Mouse (Mus musculus) layer of hippocampus, adult 2 months (tissue): ENCODE data around the gene Ccnjl. TPM values are rescaled to one million over a fixed set of nuclear protein-coding genes. Genes with fewer than 3 reads are reported as not detected.

Source experiments
- DNase-seq, 2 experiments: peaks; one replicate each; pipeline ENCODE4 v3.0.0; 2022; ENCODE audit warnings: low spot score in 2 of 2
- H3K27ac ChIP-seq: fragments of 200-600 bp; 2 replicates; pipeline ENCODE4 v1.8.1; 2022
- H3K4me3 ChIP-seq: fragments of 200-600 bp; 2 replicates; pipeline ENCODE4 v1.8.1; 2022; ENCODE audit warnings: mild to moderate bottlenecking
- CTCF ChIP-seq: fragments of 200-600 bp; conservative IDR thresholded peaks from 2 replicates; pipeline ENCODE4 v1.8.1; 2022; ENCODE audit warnings: antibody characterized with exemption, mild to moderate bottlenecking, moderate library complexity
- long read RNA-seq, 2 experiments: library from polyadenylated mRNA; stranded (forward); transcript quantifications; one replicate each; pipeline ENCODE4 v2.0.0; 2021; ENCODE audit warnings: borderline mapping rate in 2 of 2
- total RNA-seq, 2 experiments: library from RNA; stranded (reverse); gene quantifications; 2 replicates each; pipeline ENCODE4 v1.2.3; 2021

The Ccnjl gene
- 10 to 100 TPM; 10.8 to 15.5 TPM for total RNA-seq
- long read RNA-seq, experiment 1, partial matches to known transcripts, result 1 of 5 reads
- long read RNA-seq, experiment 1, other reads (novel, unspliced or antisense), result 1 of 5 reads
- long read RNA-seq, experiment 2, transcript Ccnjl-201 (6 exons, 2,672 nt), result major isoform, 7 of 7 reads
- long read RNA-seq, experiment 2, partial matches to known transcripts, result 0 of 7 reads
- long read RNA-seq, experiment 2, other reads (novel, unspliced or antisense), result 0 of 7 reads

GRCm38 (mm10) chr11:43528683-43529499 lies at the start of gene Ccnjl:
Gene Ccnjl, plus strand, starts transcription at chr11:43528784.
- peak within 1 kb of the TSS; percentile 96 for H3K27ac ChIP-seq
- peak; percentile 54 to 72 for DNase-seq

GRCm38 (mm10) chr11:43479376-43479775 lies 49.2 kb upstream of the Ccnjl start:
- TF ChIP-seq CTCF, result no peak
- Histone ChIP-seq H3K27ac (no peak overlapping the region), H3K4me3 (no peak overlapping the region)
- no peak for DNase-seq

More at GRCm38 (mm10) chr11:43528683-43529499, at the start of gene Ccnjl:
- peak; percentile 53 for TF ChIP-seq CTCF
- H3K4me3 ChIP-seq, result peak within 1 kb of the TSS; percentile 90

GRCm38 (mm10) chr11:43480561-43480960 lies 48.0 kb upstream of the Ccnjl start:
- no peak for TF ChIP-seq CTCF
- H3K4me3 ChIP-seq, result no peak overlapping the region
- no peak for DNase-seq
- no peak overlapping the region for H3K27ac ChIP-seq

GRCm38 (mm10) chr11:43481672-43482522 lies 46.7 kb upstream of the Ccnjl start:
- no peak overlapping the region for H3K4me3 ChIP-seq
- TF ChIP-seq CTCF, result no peak
- no peak overlapping the region for H3K27ac ChIP-seq
- DNase-seq, result no peak

- Histone ChIP-seq H3K27ac (no peak overlapping the region), H3K4me3 (no peak overlapping the region)
- TF ChIP-seq CTCF, result no peak
- no peak for DNase-seq
Measured at GRCm38 (mm10) chr11:43483122-43483792, 45.3 kb upstream of the Ccnjl start.

GRCm38 (mm10) chr11:43484057-43484456 lies 44.5 kb upstream of the Ccnjl start:
- TF ChIP-seq CTCF, result no peak
- H3K4me3 ChIP-seq, result no peak overlapping the region
- no peak overlapping the region for H3K27ac ChIP-seq
- DNase-seq, result no peak

- Histone ChIP-seq H3K4me3 (no peak overlapping the region), H3K27ac (no peak overlapping the region)
- no peak for DNase-seq
- TF ChIP-seq CTCF, result no peak
Measured at GRCm38 (mm10) chr11:43484652-43485051, 43.9 kb upstream of the Ccnjl start.

GRCm38 (mm10) chr11:43485855-43486254 lies 42.7 kb upstream of the Ccnjl start:
- TF ChIP-seq CTCF, result no peak
- Histone ChIP-seq H3K4me3 (no peak overlapping the region), H3K27ac (no peak overlapping the region)
- no peak for DNase-seq

GRCm38 (mm10) chr11:43492663-43493062 lies 35.9 kb upstream of the Ccnjl start:
- DNase-seq, result peak; percentile 72 to 88
- Histone ChIP-seq H3K4me3 (no peak overlapping the region), H3K27ac (no peak overlapping the region)
- peak; percentile 98 for TF ChIP-seq CTCF

GRCm38 (mm10) chr11:43493815-43494409 lies 34.7 kb upstream of the Ccnjl start:
- Histone ChIP-seq H3K4me3 (no peak overlapping the region), H3K27ac (0 out of 2 replicates have a peak overlapping the region, but pooled peaks have one; percentile 28)
- TF ChIP-seq CTCF, result peak; percentile 84
- DNase-seq, result peak; percentile 71 to 84

- TF ChIP-seq CTCF, result peak; percentile 67
- Histone ChIP-seq H3K4me3 (no peak overlapping the region), H3K27ac (no peak overlapping the region)
- DNase-seq, result no peak
Measured at GRCm38 (mm10) chr11:43495037-43495436, 33.5 kb upstream of the Ccnjl start.

GRCm38 (mm10) chr11:43495532-43495931 lies 33.1 kb upstream of the Ccnjl start:
- DNase-seq, result peak in 1 of 2 experiments; percentile 36
- Histone ChIP-seq H3K27ac (no peak overlapping the region), H3K4me3 (no peak overlapping the region)
- no peak for TF ChIP-seq CTCF
